Mouse (Mus musculus) CH12.LX (cell line): ENCODE data around the gene Arvcf. TPM values are rescaled to one million over a fixed set of nuclear protein-coding genes. Genes with fewer than 3 reads are reported as not detected.

ENCODE experiments used
- DNase-seq: peaks from one replicate; pipeline ENCODE4 v3.0.0-alpha.2; 2013; ENCODE audit errors: extremely low read depth
- H3K27ac ChIP-seq: 2 replicates; pipeline ENCODE4 v1.5.1; 2012; ENCODE audit warnings: low read depth, mild to moderate bottlenecking, control low read depth, moderate library complexity; ENCODE audit not compliant: insufficient read depth
- H3K27me3 ChIP-seq: replicated peaks from 2 replicates; pipeline ENCODE3; 2012; ENCODE audit warnings: inconsistent platforms
- H3K36me3 ChIP-seq, 2 experiments: replicated peaks in 1 of 2; 2 replicates each; pipeline versions ENCODE3 to v1.6.1; 2012; ENCODE audit warnings: inconsistent platforms in 1 of 2, low read length in 1 of 2, mild to moderate bottlenecking in 1 of 2, mixed read lengths in 1 of 2, moderate library complexity in 1 of 2; ENCODE audit not compliant: control insufficient read depth in 1 of 2, insufficient read depth in 1 of 2
- H3K4me1 ChIP-seq, 2 experiments: 2 replicates each; pipeline ENCODE4 v1.6.1; 2012; ENCODE audit warnings: inconsistent platforms in 1 of 2, moderate library complexity in 1 of 2; ENCODE audit not compliant: insufficient read depth in 2 of 2, control insufficient read depth in 1 of 2
- H3K4me2 ChIP-seq: 2 replicates; pipeline ENCODE4 v1.6.1; 2012; ENCODE audit warnings: low read depth, mild to moderate bottlenecking, control low read depth; ENCODE audit not compliant: poor library complexity, insufficient read depth, severe bottlenecking
- H3K4me3 ChIP-seq, 3 experiments: fragments of 150-350 bp in 1 of 3; sonication (generic) in 1 of 3; replicated peaks in 1 of 3; 2 replicates each; pipeline versions ENCODE3 to v1.5.1; 2011 to 2012; ENCODE audit warnings: low read depth in 2 of 3, low read length in 2 of 3, mild to moderate bottlenecking in 2 of 3, moderate library complexity in 2 of 3, control low read depth in 1 of 3, improper control_type of control experiment in 1 of 3, inconsistent platforms in 1 of 3, mixed read lengths in 1 of 3; ENCODE audit not compliant: poor library complexity in 1 of 3
- H3K79me2 ChIP-seq: replicated peaks from 2 replicates; pipeline ENCODE4 v1.6.1; 2012; ENCODE audit warnings: mild to moderate bottlenecking, moderate library complexity; ENCODE audit not compliant: control insufficient read depth, poor library complexity, insufficient read depth, severe bottlenecking; ENCODE audit errors: extremely low read depth
- H3K9ac ChIP-seq: 2 replicates; pipeline ENCODE4 v1.6.1; 2012; ENCODE audit warnings: low read depth, mild to moderate bottlenecking, control low read depth, moderate library complexity; ENCODE audit not compliant: insufficient read depth
- H3K9me3 ChIP-seq: replicated peaks from 2 replicates; pipeline ENCODE3; 2012; ENCODE audit warnings: low read length, inconsistent platforms, mixed read lengths
- BHLHE40 ChIP-seq: IDR thresholded peaks from 2 replicates; pipeline ENCODE4 v1.6.1; 2011; ENCODE audit warnings: mild to moderate bottlenecking, low read depth, low read length, improper control_type of control experiment
- CHD1 ChIP-seq: IDR thresholded peaks from 2 replicates; pipeline ENCODE4 v1.6.1; 2012; ENCODE audit warnings: low read depth, low read length, improper control_type of control experiment, inconsistent platforms
- CHD2 ChIP-seq: IDR thresholded peaks from 2 replicates; pipeline ENCODE4 v1.6.1; 2011; ENCODE audit warnings: low read length, improper control_type of control experiment
- EP300 ChIP-seq: IDR thresholded peaks from 2 replicates; pipeline ENCODE4 v1.6.1; 2011; ENCODE audit warnings: low read length, improper control_type of control experiment
- ETS1 ChIP-seq: conservative IDR thresholded peaks from 2 replicates; pipeline ENCODE4 v1.6.1; 2012; ENCODE audit warnings: low read depth, mild to moderate bottlenecking, inconsistent platforms, low read length, improper control_type of control experiment, moderate library complexity
- HCFC1 ChIP-seq: IDR thresholded peaks from 2 replicates; pipeline ENCODE4 v1.6.1; 2012; ENCODE audit warnings: low read depth, mild to moderate bottlenecking, inconsistent platforms, low read length, improper control_type of control experiment
- IRF4 ChIP-seq: IDR thresholded peaks from 2 replicates; pipeline ENCODE4 v1.6.1; 2014; ENCODE audit warnings: low read depth, mild to moderate bottlenecking, inconsistent platforms, low read length, improper control_type of control experiment
- JUN ChIP-seq: IDR thresholded peaks from 2 replicates; pipeline ENCODE4 v1.6.1; 2011; ENCODE audit warnings: low read depth, mild to moderate bottlenecking, low read length, improper control_type of control experiment, moderate library complexity; ENCODE audit not compliant: insufficient read depth
- JUND ChIP-seq: conservative IDR thresholded peaks from 2 replicates; pipeline ENCODE4 v1.6.1; 2011; ENCODE audit warnings: low read depth, low read length, improper control_type of control experiment
- KAT2A ChIP-seq: IDR thresholded peaks from 2 replicates; pipeline ENCODE4 v1.6.1; 2012; ENCODE audit warnings: low read length, improper control_type of control experiment, inconsistent platforms; ENCODE audit not compliant: insufficient replicate concordance
- MAFK ChIP-seq: IDR thresholded peaks from 2 replicates; pipeline ENCODE4 v1.6.1; 2011; ENCODE audit warnings: low read length, improper control_type of control experiment; ENCODE audit not compliant: insufficient replicate concordance
- MAX ChIP-seq: IDR thresholded peaks from 2 replicates; pipeline ENCODE4 v1.6.1; 2011; ENCODE audit warnings: low read length, improper control_type of control experiment
- MAZ ChIP-seq: IDR thresholded peaks from 2 replicates; pipeline ENCODE4 v1.6.1; 2012; ENCODE audit warnings: low read depth, mild to moderate bottlenecking, inconsistent platforms, low read length, improper control_type of control experiment, moderate library complexity
- MEF2A ChIP-seq: IDR thresholded peaks from 2 replicates; pipeline ENCODE4 v1.6.1; 2014; ENCODE audit warnings: low read depth, mild to moderate bottlenecking, inconsistent platforms, low read length, improper control_type of control experiment, borderline replicate concordance
- NRF1 ChIP-seq: IDR thresholded peaks from 2 replicates; pipeline ENCODE4 v1.6.1; 2014; ENCODE audit warnings: low read depth, mild to moderate bottlenecking, inconsistent platforms, low read length, improper control_type of control experiment, moderate library complexity
- PAX5 ChIP-seq: IDR thresholded peaks from 2 replicates; pipeline ENCODE4 v1.6.1; 2012; ENCODE audit warnings: low read length, inconsistent platforms, mixed read lengths
- POLR2A ChIP-seq: IDR thresholded peaks from 2 replicates; pipeline ENCODE4 v1.6.1; 2011; ENCODE audit warnings: low read depth, mild to moderate bottlenecking, improper control_type of control experiment, low read length
- POLR2AphosphoS2 ChIP-seq: IDR thresholded peaks from 2 replicates; pipeline ENCODE4 v1.6.1; 2011; ENCODE audit warnings: low read depth, low read length, improper control_type of control experiment
- RAD21 ChIP-seq: IDR thresholded peaks from 2 replicates; pipeline ENCODE4 v1.6.1; 2011; ENCODE audit warnings: low read depth, mild to moderate bottlenecking, low read length, improper control_type of control experiment, moderate library complexity
- RCOR1 ChIP-seq: conservative IDR thresholded peaks from 2 replicates; pipeline ENCODE4 v1.6.1; 2012; ENCODE audit warnings: low read depth, mild to moderate bottlenecking, inconsistent platforms, low read length, improper control_type of control experiment
- SIN3A ChIP-seq: IDR thresholded peaks from 2 replicates; pipeline ENCODE4 v1.6.1; 2012; ENCODE audit warnings: low read length, improper control_type of control experiment, inconsistent platforms
- SMC3 ChIP-seq: IDR thresholded peaks from 2 replicates; pipeline ENCODE4 v1.6.1; 2011; ENCODE audit warnings: low read depth, low read length, improper control_type of control experiment
- TBP ChIP-seq: conservative IDR thresholded peaks from 2 replicates; pipeline ENCODE4 v1.6.1; 2011; ENCODE audit warnings: low read depth, low read length, improper control_type of control experiment
- UBTF ChIP-seq: IDR thresholded peaks from 2 replicates; pipeline ENCODE4 v1.6.1; 2012; ENCODE audit warnings: low read depth, mild to moderate bottlenecking, inconsistent platforms, low read length, improper control_type of control experiment, moderate library complexity
- ZC3H11A ChIP-seq: IDR thresholded peaks from 2 replicates; pipeline ENCODE4 v1.6.1; 2012; ENCODE audit warnings: low read depth, mild to moderate bottlenecking, inconsistent platforms, low read length, improper control_type of control experiment
- ZKSCAN1 ChIP-seq: IDR thresholded peaks from 2 replicates; pipeline ENCODE4 v1.6.1; 2012; ENCODE audit warnings: low read depth, inconsistent platforms, low read length, improper control_type of control experiment, borderline replicate concordance
- ZNF384 ChIP-seq: IDR thresholded peaks from 2 replicates; pipeline ENCODE4 v1.6.1; 2012; ENCODE audit warnings: low read depth, low read length, improper control_type of control experiment, inconsistent platforms
- dilution Hi-C: fragments of 300-500 bp; cut with MboI; formaldehyde crosslinking; loops from 2 replicates; pipeline ENCODE4 v1.14.3; 2020; ENCODE audit warnings: low sequenced_read_pairs; ENCODE audit not compliant: extremely low pct_unique_long_range_greater_than_20kb, extremely low pct_ligation_motif_present
- in situ Hi-C: fragments of 300-500 bp; cut with MboI; formaldehyde crosslinking; loops from 3 replicates; pipeline ENCODE4 v1.14.3; 2019; ENCODE audit warnings: low sequenced_read_pairs, low pct_ligation_motif_present, low pct_unique_long_range_greater_than_20kb, mixed read lengths
- polyA plus RNA-seq: library from polyadenylated mRNA; unstranded; fragments of >175 nt; gene quantifications from 2 replicates; pipeline ENCODE4 v1.2.1, GENCODE M21; 2012; ENCODE audit warnings: low read depth; ENCODE audit not compliant: insufficient read length
- total RNA-seq, 2 experiments: library from RNA; depleted of rRNA; stranded (reverse); fragments of 300-350 nt in 1 of 2; fragments of >200 nt in 1 of 2; gene quantifications; 2 replicates each; pipeline ENCODE4 v1.2.3; 2012 to 2014

Gene Arvcf
- total and polyA plus RNA-seq, 3 experiments = 1.1 to 7.5 (median 3.9) TPM

DNA sequence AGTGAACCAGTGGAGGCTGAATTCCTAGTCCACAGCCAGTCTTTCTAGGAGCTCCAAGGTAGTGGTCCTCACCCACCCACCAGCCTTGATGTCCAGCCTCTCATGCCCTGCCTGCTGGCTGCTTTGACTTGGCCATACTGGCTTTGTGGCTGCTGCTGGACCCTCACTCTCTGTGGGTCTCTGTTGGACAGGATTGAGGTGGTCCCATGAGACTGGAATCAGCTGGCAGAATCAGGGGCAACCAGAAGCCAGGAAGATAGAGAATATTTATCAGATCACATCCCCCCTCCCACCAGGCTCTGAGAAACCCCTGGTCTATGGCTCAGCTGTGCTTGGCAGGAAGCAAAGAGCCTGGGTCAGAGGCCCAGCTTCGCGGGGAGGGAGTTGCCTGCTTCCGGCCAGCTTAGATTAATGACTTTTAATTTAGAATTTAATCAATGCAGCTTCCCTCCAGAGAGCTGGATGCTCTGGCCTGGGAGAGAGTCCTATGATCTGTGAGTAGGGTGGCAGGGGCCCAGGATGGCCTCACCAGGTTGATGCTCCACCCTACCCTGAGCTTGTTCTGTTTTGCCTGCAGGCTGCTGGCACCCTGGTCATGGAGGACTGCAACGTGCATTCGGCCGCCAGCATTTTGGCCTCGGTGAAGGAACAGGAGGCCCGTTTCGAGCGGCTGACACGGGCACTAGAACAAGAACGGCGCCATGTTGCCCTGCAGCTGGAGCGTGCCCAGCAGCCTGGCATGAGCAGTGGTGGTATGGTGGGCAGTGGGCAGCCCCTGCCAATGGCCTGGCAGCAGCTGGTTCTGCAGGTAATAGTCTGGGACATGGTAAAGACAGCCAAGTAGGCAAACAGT lies 40.8 kb downstream of the Arvcf start:
- Histone ChIP-seq H3K4me3 (no peak overlapping the region), H3K4me1 (peaks cover 9 to 21% of the 10 kb centered on the region in 2 experiments), H3K36me3 (no peaks in the 10 kb centered on the region), H3K9ac (no peak overlapping the region), H3K9me3 (no peaks in the 10 kb centered on the region), H3K27ac (no peak overlapping the region), H3K4me2 (no peak overlapping the region), H3K27me3 (peaks cover 19% of the 10 kb centered on the region), H3K79me2 (no peaks in the 10 kb centered on the region)
- DNase-seq = no peak
- dilution Hi-C loops = no loop called here
- in situ Hi-C loops = loop anchor here (5.0 kb wide), 1 partner anchor 37 kb away; no protein-coding TSS in a partner anchor
- TF ChIP-seq BHLHE40 (no peak), SMC3 (no peak), UBTF (no peak), PAX5 (no peak), RCOR1 (no peak), ETS1 (no peak), NRF1 (no peak), ZNF384 (no peak), HCFC1 (no peak), MAZ (no peak), SIN3A (no peak), MEF2A (no peak), JUND (no peak), ZKSCAN1 (no peak), ZC3H11A (no peak), IRF4 (no peak), MAFK (no peak), CHD1 (no peak)

- H3K9ac ChIP-seq = no peak overlapping the region
- peaks cover 17% of the 10 kb centered on the region for H3K27me3 ChIP-seq
- dilution Hi-C loops = no loop called here
These were observed 42.4 kb downstream of the Arvcf start for GRCm38 (mm10) chr16:18390399-18390798.

More at GRCm38 (mm10) chr16:18390399-18390798, 42.4 kb downstream of the Arvcf start:
- Histone ChIP-seq H3K4me2 (no peak overlapping the region), H3K4me1 (peaks cover 15 to 33% of the 10 kb centered on the region in 2 experiments), H3K36me3 (no peaks in the 10 kb centered on the region), H3K9me3 (no peaks in the 10 kb centered on the region), H3K4me3 (no peak overlapping the region), H3K79me2 (no peaks in the 10 kb centered on the region), H3K27ac (no peak overlapping the region)
- DNase-seq = no peak
- in situ Hi-C loops = no loop called here
- TF ChIP-seq POLR2AphosphoS2 (no peak), RAD21 (no peak), UBTF (no peak), SIN3A (no peak), NRF1 (no peak), PAX5 (no peak), TBP (no peak), POLR2A (no peak), MEF2A (no peak), MAFK (no peak), EP300 (no peak), MAZ (no peak), IRF4 (no peak), CHD2 (no peak), MAX (no peak), KAT2A (no peak), JUND (no peak), JUN (no peak)
